Mouse (Mus musculus) stomach, embryonic 14.5 days (tissue): Measurements from ENCODE around the gene Inpp5b. TPM values are rescaled to one million over a fixed set of nuclear protein-coding genes. Genes with fewer than 3 reads are reported as not detected.
"Not testable (repeated sequence)": the region's sequence is repeated elsewhere in the genome, so short reads cannot be mapped to it uniquely, and the experiment has no call there.

ENCODE experiments used
- ATAC-seq: fragments of 200-750 bp; cut with Nextera tagmentation; 2 replicates; pipeline ENCODE4 v1.8.0; 2017; ENCODE audit warnings: low read depth, moderate TSS enrichment; ENCODE audit not compliant: insufficient number of reproducible peaks, insufficient read depth, low FRiP score
- H3K27ac ChIP-seq: fragments of 300-500 bp; sonication (generic); 2 replicates; pipeline ENCODE4 v1.5.1; 2014; ENCODE audit warnings: mild to moderate bottlenecking, low read length, moderate library complexity, mixed read lengths
- H3K27me3 ChIP-seq: fragments of 300-500 bp; sonication (generic); 2 replicates; pipeline ENCODE4 v1.6.1; 2014; ENCODE audit warnings: low read length, control low read depth, mixed read lengths; ENCODE audit not compliant: control insufficient read depth, insufficient read depth
- H3K36me3 ChIP-seq: fragments of 300-500 bp; sonication (generic); 2 replicates; pipeline ENCODE4 v1.6.1; 2014; ENCODE audit warnings: mild to moderate bottlenecking, control low read depth, low read length, moderate library complexity, mixed read lengths; ENCODE audit not compliant: control insufficient read depth, insufficient read depth
- H3K4me1 ChIP-seq: fragments of 300-500 bp; sonication (generic); 2 replicates; pipeline ENCODE4 v1.6.1; 2014; ENCODE audit warnings: low read length, control low read depth, mixed read lengths; ENCODE audit not compliant: control insufficient read depth, insufficient read depth
- H3K4me2 ChIP-seq: fragments of 300-500 bp; sonication (generic); replicated peaks from 2 replicates; pipeline ENCODE4 v1.6.1; 2014; ENCODE audit warnings: low read depth, low read length, control low read depth
- H3K4me3 ChIP-seq: fragments of 300-500 bp; sonication (generic); 2 replicates; pipeline ENCODE4 v1.5.1; 2014; ENCODE audit warnings: low read depth, low read length, control low read depth
- H3K9ac ChIP-seq: fragments of 300-500 bp; sonication (generic); replicated peaks from 2 replicates; pipeline ENCODE4 v1.6.1; 2014; ENCODE audit warnings: low read depth, mild to moderate bottlenecking, control low read depth, low read length, moderate library complexity, mixed read lengths
- H3K9me3 ChIP-seq: fragments of 300-500 bp; sonication (generic); 2 replicates; pipeline ENCODE4 v1.6.1; 2016; ENCODE audit warnings: low read depth, low read length, control low read depth; ENCODE audit not compliant: control insufficient read depth
- WGBS: fragments of 180-500 bp; shearing (Covaris S2); extraction: QIAGEN DNeasy Blood & Tissue Kit; methylation state at CpG from one replicate; pipeline ENCODE4 v1.1.7; 2014; 5-methylcytosine and 5-hydroxymethylcytosine counted together
- polyA plus RNA-seq: library from polyadenylated mRNA; unstranded; fragments of >200 nt; fragmentation: Nextera tagmentation; extraction: Ambion mirVana; gene quantifications from 2 replicates; pipeline ENCODE4 v1.2.1, GENCODE M21; 2014

The Inpp5b gene
- polyA plus RNA-seq, 1 experiment from 2014 or later: 27.4 TPM

DNA sequence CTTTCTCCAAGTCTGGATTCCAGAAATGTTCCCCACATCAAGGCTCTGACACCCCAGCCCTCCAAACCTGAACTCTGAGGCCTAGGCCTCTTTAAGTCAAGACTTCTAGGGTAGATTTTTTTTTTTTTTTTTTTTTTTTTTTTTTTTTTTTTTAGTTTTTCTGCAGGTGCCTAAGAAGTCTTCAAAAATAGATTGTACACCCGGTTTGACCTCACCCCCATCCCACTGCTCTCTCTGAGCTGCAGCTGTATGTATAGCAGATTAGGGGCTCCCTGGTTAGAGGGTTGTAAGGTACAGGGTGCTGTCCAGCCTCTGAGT lies 33.5 kb upstream of the Inpp5b start:
- H3K4me3 ChIP-seq: peak overlapping the region; percentile 10; the same call in 1 of the 2 replicates
- H3K9ac ChIP-seq, H3K27me3 ChIP-seq, ATAC-seq, H3K9me3 ChIP-seq, H3K36me3 ChIP-seq: not testable (repeated sequence)
- peak overlapping the region; percentile 90 for H3K27ac ChIP-seq
- WGBS: 6% methylated on average over 1 of the region's 1 CpGs
- H3K4me2 ChIP-seq: peak overlapping the region; percentile 37
- peaks cover 43% of the 10 kb centered on the region for H3K4me1 ChIP-seq

DNA sequence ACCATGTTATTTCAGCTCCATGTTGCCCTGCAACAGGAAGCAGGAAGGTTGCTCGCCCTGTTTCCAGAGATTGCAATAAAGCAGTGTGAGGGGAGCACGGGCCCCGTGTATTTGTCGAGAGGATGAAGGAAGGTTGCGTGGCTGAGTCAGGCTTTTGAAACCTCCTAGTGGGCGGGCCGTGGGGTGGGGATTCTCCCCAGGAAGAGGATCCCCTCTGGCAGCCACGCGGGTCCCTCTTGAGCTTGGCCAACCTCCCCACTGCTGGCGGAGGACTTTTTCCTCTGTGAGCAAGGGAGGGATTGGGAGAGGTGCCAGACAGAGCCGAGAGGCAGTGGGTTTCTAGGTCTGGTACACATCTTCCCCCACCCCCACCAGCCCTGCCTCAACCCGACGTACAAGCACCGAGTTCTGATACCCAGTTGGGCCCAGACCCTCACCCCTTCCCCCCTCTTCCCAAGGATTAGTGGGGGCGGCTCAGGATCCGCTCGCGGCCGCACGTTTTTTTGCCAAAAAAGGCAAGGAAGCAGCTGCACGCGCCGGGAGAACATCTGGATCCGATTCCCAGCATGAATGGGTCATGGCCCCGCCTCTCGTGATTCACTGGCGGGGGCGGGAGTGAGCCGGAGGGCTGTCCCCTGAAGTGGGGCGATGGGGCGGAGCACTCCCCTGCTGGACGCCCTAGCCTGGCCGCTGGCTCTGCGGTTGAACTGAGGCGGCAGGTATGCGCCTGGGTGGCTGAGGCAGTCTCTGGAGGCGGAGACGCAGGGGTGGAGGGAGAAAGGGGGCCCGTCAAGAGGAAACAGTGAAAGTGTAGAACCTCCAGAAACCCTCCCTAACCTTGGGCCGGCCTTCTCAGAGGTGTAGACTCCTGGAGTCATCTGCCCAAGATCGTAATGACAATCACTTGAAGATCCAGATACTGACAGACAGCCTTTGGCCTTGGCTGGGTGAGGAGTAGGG lies 32.9 kb upstream of the Inpp5b start:
- Histone ChIP-seq H3K9ac (no peak overlapping the region), H3K4me1 (peaks cover 37% of the 10 kb centered on the region)

GRCm38 (mm10) chr4:124709961-124710446 lies 31.6 kb upstream of the Inpp5b start:
- Histone ChIP-seq H3K27me3 (no peaks in the 10 kb centered on the region), H3K36me3 (no peaks in the 10 kb centered on the region; the same call in 1 of the 2 replicates), H3K4me2 (peak overlapping the region; percentile 37), H3K4me1 (peaks cover 25% of the 10 kb centered on the region), H3K4me3 (peak overlapping the region; percentile 8; the same call in 1 of the 2 replicates), H3K9me3 (no peaks in the 10 kb centered on the region), H3K27ac (peak overlapping the region; percentile 90), H3K9ac (no peak overlapping the region)
- 2% methylated on average over 18 of the region's 18 CpGs for WGBS
- no peak for ATAC-seq

More for the DNA sequence above, 32.9 kb upstream of the Inpp5b start:
- Histone ChIP-seq H3K27me3 (no peaks in the 10 kb centered on the region), H3K27ac (peak overlapping the region; percentile 90), H3K36me3 (no peaks in the 10 kb centered on the region; the same call in 1 of the 2 replicates), H3K4me3 (peak overlapping the region; percentile 10), H3K9me3 (no peaks in the 10 kb centered on the region), H3K4me2 (peak overlapping the region; percentile 37)
- ATAC-seq: peak; percentile 90
- WGBS: 1% methylated on average over 41 of the region's 41 CpGs

- H3K4me2 ChIP-seq: peak overlapping the region; percentile 37; the same call in 1 of the 2 replicates
- H3K9me3 ChIP-seq: no peaks in the 10 kb centered on the region
- H3K9ac ChIP-seq: no peak overlapping the region
- peaks cover 20% of the 10 kb centered on the region for H3K4me1 ChIP-seq
- no peaks in the 10 kb centered on the region for H3K27me3 ChIP-seq
- peaks cover 5% of the 10 kb centered on the region for H3K36me3 ChIP-seq
- no peak overlapping the region for H3K4me3 ChIP-seq
- 5% methylated on average over 5 of the region's 5 CpGs for WGBS
- peak overlapping the region; percentile 90; the same call in 1 of the 2 replicates for H3K27ac ChIP-seq
- no peak for ATAC-seq
Observed at GRCm38 (mm10) chr4:124710776-124711291, 30.8 kb upstream of the Inpp5b start.

GRCm38 (mm10) chr4:124712618-124713017 lies 29.0 kb upstream of the Inpp5b start:
- Histone ChIP-seq H3K4me2 (no peak overlapping the region), H3K27me3 (no peaks in the 10 kb centered on the region), H3K36me3 (peaks cover 19% of the 10 kb centered on the region), H3K4me3 (no peak overlapping the region), H3K9ac (no peak overlapping the region), H3K27ac (no peak overlapping the region), H3K9me3 (no peaks in the 10 kb centered on the region), H3K4me1 (peaks cover 24% of the 10 kb centered on the region)
- ATAC-seq: no peak
- 84% methylated on average over 6 of the region's 6 CpGs for WGBS

DNA sequence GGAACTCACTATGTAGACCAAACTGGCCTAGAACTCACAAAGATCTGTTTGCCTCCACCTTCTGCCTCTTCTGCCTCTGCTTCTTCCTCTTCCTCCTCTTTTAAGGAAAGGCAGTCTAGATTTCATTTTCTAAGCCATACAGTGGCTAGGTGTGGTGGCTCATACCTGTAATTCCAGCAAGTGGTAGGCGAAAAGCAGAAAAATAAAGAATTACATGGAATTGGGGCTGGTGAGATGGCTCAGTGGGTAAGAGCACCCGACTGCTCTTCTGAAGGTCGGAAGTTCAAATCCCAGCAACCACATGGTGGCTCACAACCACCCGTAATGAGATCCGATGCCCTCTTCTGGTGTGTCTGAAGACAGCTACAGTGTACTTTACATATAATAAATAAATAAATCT lies 27.8 kb upstream of the Inpp5b start:
- peaks cover 24% of the 10 kb centered on the region for H3K4me1 ChIP-seq
- WGBS: 61% methylated on average over 5 of the region's 5 CpGs
- H3K4me2 ChIP-seq, H3K4me3 ChIP-seq, H3K9ac ChIP-seq, H3K27ac ChIP-seq, H3K9me3 ChIP-seq, H3K27me3 ChIP-seq, ATAC-seq: not testable (repeated sequence)
- H3K36me3 ChIP-seq: peaks cover 31% of the 10 kb centered on the region

DNA sequence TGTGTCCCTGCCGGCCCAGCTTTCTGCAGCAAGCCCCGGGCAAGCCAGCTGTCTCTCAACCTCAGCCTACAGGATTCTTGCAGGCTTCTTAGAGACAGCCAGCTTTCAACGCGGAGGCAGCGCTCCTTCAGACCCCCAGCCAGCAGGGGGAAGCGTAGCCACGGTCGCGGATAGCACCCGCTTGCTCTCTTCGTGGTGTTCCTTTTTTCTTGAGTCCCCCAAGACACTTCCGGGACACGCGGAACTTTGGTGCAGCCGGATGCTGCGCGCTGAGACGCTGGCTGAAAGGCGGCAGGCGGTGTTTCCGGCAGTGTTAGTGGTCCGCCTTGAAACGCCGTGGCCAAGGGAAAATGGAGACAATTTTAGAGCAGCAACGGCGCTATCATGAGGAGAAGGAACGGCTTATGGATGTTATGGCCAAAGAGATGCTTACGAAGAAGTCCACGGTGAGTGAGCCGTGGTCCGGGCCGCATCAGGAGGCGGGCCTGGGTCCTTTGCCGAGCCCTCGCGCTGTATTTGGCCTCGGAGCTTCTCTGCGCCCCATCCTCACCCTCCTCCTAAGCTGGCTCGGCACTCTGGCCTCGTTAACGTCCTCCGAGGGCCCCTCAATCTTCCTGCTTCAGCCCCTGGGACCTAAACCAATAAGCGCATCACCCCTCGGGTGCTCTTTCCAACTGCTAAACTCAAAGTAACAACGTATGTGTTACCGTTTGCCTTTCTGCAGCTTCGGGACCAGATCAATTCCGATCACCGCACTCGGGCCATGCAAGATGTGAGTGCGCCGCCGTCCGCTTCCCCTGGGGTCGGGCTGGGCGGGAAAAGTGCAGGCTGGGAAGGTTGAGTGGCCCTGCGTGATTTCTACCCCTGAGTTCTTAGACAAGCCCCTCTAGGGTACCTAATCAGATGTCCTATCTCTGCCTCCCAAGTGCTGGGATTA lies 26.8 kb upstream of the Inpp5b start, which contains the start of gene Sf3a3:
Gene Sf3a3 (plus strand): TSS at position 232 of the 937 bp plus-strand sequence.
- H3K4me3 ChIP-seq: peak within 1 kb of the TSS; percentile 79
- peak; percentile 91 for ATAC-seq
- H3K27ac ChIP-seq: peak within 1 kb of the TSS; percentile 52; the same call in 1 of the 2 replicates
- H3K9ac ChIP-seq: peak within 1 kb of the TSS; percentile 89
- peaks cover 41% of the 10 kb centered on the region for H3K36me3 ChIP-seq
- H3K27me3 ChIP-seq: no peaks in the 10 kb centered on the region
- WGBS: under 1% methylated on average over 57 of the region's 57 CpGs
- peaks cover 18% of the 10 kb centered on the region; the same call in 1 of the 2 replicates for H3K4me1 ChIP-seq
- H3K4me2 ChIP-seq: peak within 1 kb of the TSS; percentile 88
- H3K9me3 ChIP-seq: no peaks in the 10 kb centered on the region

DNA sequence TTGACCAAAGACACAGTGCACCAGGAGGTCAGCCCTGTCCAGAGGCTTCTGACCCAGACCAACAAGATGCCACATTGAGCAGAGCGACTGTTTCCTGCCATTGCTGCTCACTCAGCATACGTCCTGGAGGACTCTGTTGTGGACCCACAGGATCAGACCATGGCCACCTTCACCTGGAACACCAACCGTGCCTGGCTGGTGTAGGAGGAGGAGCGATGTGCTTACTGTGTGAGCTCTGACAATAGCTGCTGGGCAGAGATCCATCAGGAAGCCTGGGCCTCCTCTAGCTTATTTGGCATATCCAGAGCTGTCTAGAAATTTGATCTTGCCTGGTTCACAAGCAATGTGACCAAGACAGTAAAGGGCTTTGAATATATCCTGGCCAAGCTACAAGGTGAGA lies 22.5 kb upstream of the Inpp5b start:
- Histone ChIP-seq H3K27me3 (no peaks in the 10 kb centered on the region), H3K4me2 (no peak overlapping the region), H3K9me3 (no peaks in the 10 kb centered on the region), H3K4me1 (peaks cover 7% of the 10 kb centered on the region; the same call in 1 of the 2 replicates), H3K36me3 (peaks cover 63% of the 10 kb centered on the region), H3K4me3 (no peak overlapping the region), H3K9ac (no peak overlapping the region), H3K27ac (no peak overlapping the region)
- WGBS: 93% methylated on average over 4 of the region's 4 CpGs
- no peak for ATAC-seq
